Mouse (Mus musculus): Measurements from ENCODE around the gene Col19a1. TPM values are rescaled to one million over a fixed set of nuclear protein-coding genes. Genes with fewer than 3 reads are reported as not detected.

The Col19a1 gene
- polyA plus RNA-seq, 1 experiment: 0.32 TPM

- H3K27ac ChIP-seq (ENCODE audit: insufficient read depth, low read length): no peak overlapping the region
- no peak for TF ChIP-seq CTCF (IDR thresholded peaks at IDR 0.05; ENCODE audit: borderline replicate concordance, insufficient read depth, low read length)
- TF ChIP-seq POLR2A (IDR thresholded peaks at IDR 0.05; ENCODE audit: low read depth, low read length): no peak
- H3K4me1 ChIP-seq (ENCODE audit: control insufficient read depth, insufficient read depth, low read length): peaks cover 2% of the 10 kb centered on the region; the same call in 1 of the 2 replicates
- no peak overlapping the region for H3K4me3 ChIP-seq (ENCODE audit: insufficient read depth, low read length)
Observed at GRCm38 (mm10) chr1:24222981-24223612, 364.2 kb downstream of the Col19a1 start.

GRCm38 (mm10) chr1:24222231-24222630 is 365.0 kb downstream of the Col19a1 start:
- no peak overlapping the region for H3K27ac ChIP-seq (ENCODE audit: insufficient read depth, low read length)
- no peak for TF ChIP-seq POLR2A (IDR thresholded peaks at IDR 0.05; ENCODE audit: low read depth, low read length)
- no peak for TF ChIP-seq CTCF (IDR thresholded peaks at IDR 0.05; ENCODE audit: borderline replicate concordance, insufficient read depth, low read length)

DNA sequence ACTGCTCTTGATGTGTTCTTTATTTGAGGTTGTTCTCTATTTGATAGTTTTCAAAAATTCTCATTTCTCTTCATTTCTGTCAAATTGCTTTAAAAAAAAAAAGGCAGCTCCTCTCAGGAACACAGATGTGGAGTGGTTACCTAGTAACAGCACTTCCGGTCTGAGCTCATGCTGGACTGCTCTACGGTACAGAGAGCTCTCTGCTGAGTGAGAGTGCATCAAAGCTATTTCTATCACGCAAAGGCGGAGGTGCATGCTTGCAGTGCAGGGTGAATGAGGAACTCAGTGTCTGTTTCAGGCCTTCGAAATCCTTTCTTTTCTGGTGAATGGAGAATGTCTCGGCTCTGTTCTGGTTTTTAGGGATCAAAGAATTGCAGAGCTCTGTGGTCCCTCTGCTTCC is 368.2 kb downstream of the Col19a1 start:
- no peaks in the 10 kb centered on the region; the same call in 1 of the 2 replicates for H3K4me1 ChIP-seq (ENCODE audit: control insufficient read depth, insufficient read depth, low read length)
- H3K27ac ChIP-seq (ENCODE audit: insufficient read depth, low read length): no peak overlapping the region
- no peak overlapping the region for H3K4me3 ChIP-seq (ENCODE audit: insufficient read depth, low read length)
- TF ChIP-seq POLR2A (IDR thresholded peaks at IDR 0.05; ENCODE audit: low read depth, low read length): no peak
- no peak for TF ChIP-seq CTCF (IDR thresholded peaks at IDR 0.05; ENCODE audit: borderline replicate concordance, insufficient read depth, low read length)

More at GRCm38 (mm10) chr1:24222231-24222630, 365.0 kb downstream of the Col19a1 start:
- H3K4me1 ChIP-seq (ENCODE audit: control insufficient read depth, insufficient read depth, low read length): peaks cover 2% of the 10 kb centered on the region; the same call in 1 of the 2 replicates
- no peak overlapping the region for H3K4me3 ChIP-seq (ENCODE audit: insufficient read depth, low read length)

Other genes starting within 250 kb of the Col19a1 start
- 70.2 and 76.7 TPM in 2 replicates for gene Lmbrd1, start 91.2 kb upstream of the Col19a1 start, polyA plus RNA-seq (2011; ENCODE audit: insufficient read length, low read depth, missing spikeins)

All from embryonic fibroblast, embryonic 13.5 days (primary cell).